Mouse (Mus musculus): ENCODE results near the gene Meiob.

GRCm38 (mm10) chr17:24884391-24884790 lies 80.3 kb downstream of the Meiob start:
- TF ChIP-seq CTCF (IDR thresholded peaks at IDR 0.05; ENCODE audit: borderline replicate concordance, insufficient read depth, low read length) (no peak), POLR2A (IDR thresholded peaks at IDR 0.05; ENCODE audit: low read depth, low read length) (no peak)
